Mouse (Mus musculus) myocyte (in vitro differentiated cells): ENCODE measurements around the gene Ttc33. TPM values are rescaled to one million over a fixed set of nuclear protein-coding genes. Genes with fewer than 3 reads are reported as not detected.

ENCODE experiments used
- H3K27me3 ChIP-seq: one replicate; pipeline ENCODE4 v1.6.1; 2011; ENCODE audit not compliant: control insufficient read depth, insufficient read depth, insufficient read length
- H3K36me3 ChIP-seq: one replicate; pipeline ENCODE4 v1.6.1; 2011; ENCODE audit not compliant: control insufficient read depth, insufficient read depth
- H3K4me2 ChIP-seq: one replicate; pipeline ENCODE4 v1.6.1; 2011; ENCODE audit warnings: low read depth, control low read depth
- H3K4me3 ChIP-seq: one replicate; pipeline ENCODE4 v1.5.1; 2011; ENCODE audit warnings: mild to moderate bottlenecking, control low read depth, moderate library complexity
- H3K79me2 ChIP-seq: one replicate; pipeline ENCODE4 v1.6.1; 2011; ENCODE audit not compliant: control insufficient read depth, insufficient read depth
- H3ac ChIP-seq: one replicate; pipeline ENCODE4 v1.6.1; 2011; ENCODE audit not compliant: control insufficient read depth, insufficient read length
- CEBPB ChIP-seq: IDR thresholded peaks from 2 replicates; pipeline ENCODE4 v1.6.1; 2011; ENCODE audit warnings: mild to moderate bottlenecking, moderate library complexity; ENCODE audit not compliant: poor library complexity, insufficient read depth, severe bottlenecking
- E2F4 ChIP-seq: IDR thresholded peaks from one replicate; pipeline ENCODE4 v1.6.1; 2011; ENCODE audit warnings: mild to moderate bottlenecking, control low read depth, moderate library complexity; ENCODE audit not compliant: insufficient read depth
- MAX ChIP-seq: IDR thresholded peaks from one replicate; pipeline ENCODE4 v1.6.1; 2011; ENCODE audit warnings: low read depth, mild to moderate bottlenecking, control low read depth
- MYOD1 ChIP-seq, 3 experiments: IDR thresholded peaks; one replicate each; pipeline ENCODE4 v1.6.1; 2011; ENCODE audit warnings: control low read depth in 2 of 3, low read depth in 2 of 3, mild to moderate bottlenecking in 2 of 3, moderate library complexity in 1 of 3; ENCODE audit not compliant: insufficient read length in 2 of 3, control insufficient read depth in 1 of 3
- MYOG ChIP-seq, 3 experiments: IDR thresholded peaks; one replicate each; pipeline ENCODE4 v1.6.1; 2011; ENCODE audit warnings: control low read depth in 2 of 3, low read depth in 2 of 3, mild to moderate bottlenecking in 2 of 3; ENCODE audit not compliant: insufficient read length in 2 of 3, control insufficient read depth in 1 of 3, insufficient read depth in 1 of 3
- POLR2A ChIP-seq: IDR thresholded peaks from one replicate; pipeline ENCODE4 v1.6.1; 2011; ENCODE audit warnings: low read depth, mild to moderate bottlenecking, control low read depth, moderate library complexity; ENCODE audit not compliant: insufficient read length
- POLR2AphosphoS2 ChIP-seq: IDR thresholded peaks from one replicate; pipeline ENCODE4 v1.6.1; 2011; ENCODE audit warnings: low read depth, control low read depth; ENCODE audit not compliant: insufficient read length
- REST ChIP-seq: IDR thresholded peaks from one replicate; pipeline ENCODE4 v1.6.1; 2011; ENCODE audit warnings: mild to moderate bottlenecking, control low read depth, moderate library complexity; ENCODE audit not compliant: insufficient read depth, insufficient read length
- SRF ChIP-seq: IDR thresholded peaks from one replicate; pipeline ENCODE4 v1.6.1; 2011; ENCODE audit warnings: low read depth; ENCODE audit not compliant: control insufficient read depth, insufficient read length
- TCF12 ChIP-seq: IDR thresholded peaks from one replicate; pipeline ENCODE4 v1.6.1; 2011; ENCODE audit warnings: mild to moderate bottlenecking, control low read depth; ENCODE audit not compliant: poor library complexity, insufficient read depth, severe bottlenecking
- TCF3 ChIP-seq: IDR thresholded peaks from one replicate; pipeline ENCODE4 v1.6.1; 2011; ENCODE audit warnings: low read depth, control low read depth; ENCODE audit not compliant: insufficient read length
- USF1 ChIP-seq: IDR thresholded peaks from one replicate; pipeline ENCODE4 v1.6.1; 2011; ENCODE audit warnings: low read depth, mild to moderate bottlenecking, control low read depth, moderate library complexity
- polyA plus RNA-seq: library from polyadenylated mRNA; unstranded; fragments of >200 nt; fragmentation: generic; extraction: Trizol; gene quantifications from one replicate; pipeline ENCODE4 v1.2.1, GENCODE M21; 2012; ENCODE audit warnings: missing spikeins

Ttc33 gene
- polyA plus RNA-seq, 1 experiment, result 17.8 TPM

DNA sequence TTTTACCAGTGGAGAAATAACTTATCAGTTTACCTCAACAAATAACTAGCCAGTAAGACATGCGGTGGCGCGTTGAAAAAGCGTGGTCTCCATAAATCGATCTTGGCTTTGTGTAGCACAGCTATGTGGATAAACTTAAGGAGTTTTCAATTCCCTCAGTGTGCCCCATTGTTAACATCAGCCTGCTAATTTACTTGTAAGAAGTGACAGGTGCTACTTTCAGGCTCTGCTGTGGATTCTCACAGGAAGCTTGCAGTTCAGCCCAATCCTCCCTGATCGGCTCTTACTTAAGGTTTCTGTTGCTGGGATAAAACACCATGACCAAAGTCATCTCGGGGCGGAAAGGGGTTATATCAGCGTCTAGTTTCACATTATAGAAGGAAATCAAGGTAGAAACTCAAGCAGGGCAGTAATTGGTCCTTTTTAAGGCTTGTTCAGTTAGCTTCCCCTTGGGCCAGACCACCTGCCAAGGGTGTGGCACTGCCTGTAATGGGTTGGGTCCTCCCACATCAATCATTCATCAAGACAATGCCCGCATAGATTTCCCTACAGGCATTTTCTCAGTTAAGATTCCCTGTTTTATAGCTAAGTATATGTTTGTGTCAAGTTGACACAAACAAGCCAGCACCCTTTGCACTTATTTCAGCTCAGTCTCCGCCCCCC, 526 bp upstream of the Ttc33 start:
- peak in 1 of 3 experiments; percentile 25 for TF ChIP-seq MYOD1 (IDR thresholded peaks at IDR 0.05; ENCODE audit: control insufficient read depth in 1 of 3, insufficient read length in 2 of 3, low read depth in 2 of 3)
- no peak for TF ChIP-seq SRF
- Histone ChIP-seq H3K4me2 (peak overlapping the region; percentile 89), H3K79me2 (peaks cover 25% of the 10 kb centered on the region), H3K27me3 (no peaks in the 10 kb centered on the region), H3K4me3 (peak overlapping the region; percentile 56), H3ac (peak overlapping the region; percentile 63), H3K36me3 (peaks cover 15% of the 10 kb centered on the region)

DNA sequence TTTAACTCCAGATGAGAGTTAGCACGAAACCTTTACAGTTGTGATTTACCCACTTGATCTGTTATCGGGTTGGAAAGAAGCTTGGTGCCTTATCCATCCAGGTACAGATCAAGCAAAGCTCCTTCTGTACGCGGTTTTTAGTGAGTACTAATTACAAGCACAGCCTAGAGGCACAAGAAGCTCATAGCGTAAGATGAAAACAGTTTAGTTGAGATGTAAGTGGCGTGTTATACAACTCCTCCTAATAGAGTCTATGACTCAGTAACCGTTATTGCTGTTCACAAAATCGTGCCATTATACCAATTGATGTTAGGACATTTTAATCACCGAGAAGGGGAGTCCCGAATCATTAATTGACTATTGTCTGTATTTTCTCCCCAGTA, 959 bp downstream of the Ttc33 start:
- Histone ChIP-seq H3ac (peak overlapping the region; percentile 63), H3K79me2 (peaks cover 25% of the 10 kb centered on the region), H3K27me3 (no peaks in the 10 kb centered on the region), H3K4me2 (peak overlapping the region; percentile 87), H3K4me3 (peak overlapping the region; percentile 56), H3K36me3 (peaks cover 22% of the 10 kb centered on the region)
- no peak for TF ChIP-seq POLR2AphosphoS2
- no peak for TF ChIP-seq SRF
- TF ChIP-seq USF1, result no peak
- TF ChIP-seq MYOD1 (IDR thresholded peaks at IDR 0.05; ENCODE audit: control insufficient read depth in 1 of 3, insufficient read length in 2 of 3, low read depth in 2 of 3), result no peak
- no peak for TF ChIP-seq CEBPB
- TF ChIP-seq POLR2A, result no peak
- no peak for TF ChIP-seq TCF12
- TF ChIP-seq REST, result no peak
- no peak for TF ChIP-seq MAX
- TF ChIP-seq E2F4, result no peak
- TF ChIP-seq TCF3, result no peak
- TF ChIP-seq MYOG (IDR thresholded peaks at IDR 0.05; ENCODE audit: control insufficient read depth in 1 of 3, insufficient read depth in 1 of 3, insufficient read length in 2 of 3, low read depth in 2 of 3), result no peak

- H3K4me2 ChIP-seq, result peak overlapping the region; percentile 87
- no peak overlapping the region for H3ac ChIP-seq
- peak overlapping the region; percentile 56 for H3K4me3 ChIP-seq
- peaks cover 25% of the 10 kb centered on the region for H3K79me2 ChIP-seq
- H3K27me3 ChIP-seq, result no peaks in the 10 kb centered on the region
- H3K36me3 ChIP-seq, result peaks cover 17% of the 10 kb centered on the region
- TF ChIP-seq MYOG (IDR thresholded peaks at IDR 0.05; ENCODE audit: control insufficient read depth in 1 of 3, insufficient read depth in 1 of 3, insufficient read length in 2 of 3, low read depth in 2 of 3), result no peak
- TF ChIP-seq TCF12, result no peak
- no peak for TF ChIP-seq MYOD1 (IDR thresholded peaks at IDR 0.05; ENCODE audit: control insufficient read depth in 1 of 3, insufficient read length in 2 of 3, low read depth in 2 of 3)
Observed at GRCm38 (mm10) chr15:5187116-5187515, 1.8 kb downstream of the Ttc33 start.

DNA sequence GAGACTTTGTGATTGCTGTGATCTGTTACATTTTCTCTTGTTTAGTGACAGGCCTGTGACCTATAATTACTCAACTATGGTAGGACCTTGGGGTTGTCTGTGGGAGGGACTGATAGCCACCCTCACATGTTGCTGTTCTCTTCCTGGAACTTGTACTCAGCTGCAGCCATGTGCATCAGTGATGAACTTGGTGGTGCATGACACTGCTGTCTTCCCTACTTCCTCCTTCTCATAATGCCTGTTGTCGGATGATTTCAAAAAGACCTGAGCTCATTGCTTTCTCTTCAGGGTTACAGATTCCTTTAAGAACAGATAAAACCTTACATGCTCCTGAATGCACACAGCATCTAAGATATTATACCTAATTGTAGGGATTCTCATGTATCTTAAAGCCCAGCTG, 2.7 kb downstream of the Ttc33 start:
- Histone ChIP-seq H3K4me2 (no peak overlapping the region), H3K36me3 (peaks cover 17% of the 10 kb centered on the region), H3ac (no peak overlapping the region), H3K79me2 (peaks cover 25% of the 10 kb centered on the region), H3K4me3 (no peak overlapping the region), H3K27me3 (no peaks in the 10 kb centered on the region)
- TF ChIP-seq E2F4 (no peak), REST (no peak), CEBPB (no peak), MYOG (IDR thresholded peaks at IDR 0.05; ENCODE audit: control insufficient read depth in 1 of 3, insufficient read depth in 1 of 3, insufficient read length in 2 of 3, low read depth in 2 of 3) (no peak)

- H3K4me2 ChIP-seq, result no peak overlapping the region
- H3K4me3 ChIP-seq, result no peak overlapping the region
- no peaks in the 10 kb centered on the region for H3K27me3 ChIP-seq
- peaks cover 17% of the 10 kb centered on the region for H3K36me3 ChIP-seq
- TF ChIP-seq USF1 (no peak), MYOG (IDR thresholded peaks at IDR 0.05; ENCODE audit: control insufficient read depth in 1 of 3, insufficient read depth in 1 of 3, insufficient read length in 2 of 3, low read depth in 2 of 3) (peak in 1 of 3 experiments; percentile 14), E2F4 (no peak)
- no peak overlapping the region for H3ac ChIP-seq
- H3K79me2 ChIP-seq, result peaks cover 25% of the 10 kb centered on the region
Observed at GRCm38 (mm10) chr15:5189504-5190093, 4.3 kb downstream of the Ttc33 start.

- TF ChIP-seq POLR2A, result no peak
- no peak for TF ChIP-seq TCF12
- no peak for TF ChIP-seq MYOG (IDR thresholded peaks at IDR 0.05; ENCODE audit: control insufficient read depth in 1 of 3, insufficient read depth in 1 of 3, insufficient read length in 2 of 3, low read depth in 2 of 3)
- no peak for TF ChIP-seq CEBPB
- no peak for TF ChIP-seq E2F4
- no peak for TF ChIP-seq TCF3
- no peak for TF ChIP-seq USF1
- no peak for TF ChIP-seq MAX
- TF ChIP-seq SRF, result no peak
- TF ChIP-seq MYOD1 (IDR thresholded peaks at IDR 0.05; ENCODE audit: control insufficient read depth in 1 of 3, insufficient read length in 2 of 3, low read depth in 2 of 3), result no peak
- Histone ChIP-seq H3K4me3 (no peak overlapping the region), H3ac (no peak overlapping the region), H3K79me2 (no peaks in the 10 kb centered on the region), H3K4me2 (no peak overlapping the region), H3K36me3 (peaks cover 17% of the 10 kb centered on the region), H3K27me3 (no peaks in the 10 kb centered on the region)
Observed at GRCm38 (mm10) chr15:5193833-5194232, 8.5 kb downstream of the Ttc33 start.
